Comparison of ENCODE assay signal across 31 mouse cellular contexts in genomic region chr7:80932777-80933176, GRCm38 (mm10). TPM values are rescaled to one million over a fixed set of nuclear protein-coding genes. Genes with fewer than 3 reads are reported as not detected.
"Had no signal": no experiment of that assay in that cellular context is flagged by ENCODE, and none has a peak within 500 bp of the region (broad histone marks: within the 10 kb centered on the region; RNA-seq: fewer than 3 reads in every experiment).

No protein-coding gene starts in this region.

- H3K4me2 ChIP-seq: limb, embryonic 12.5 days; limb, embryonic 13.5 days; limb, embryonic 15.5 days; liver, embryonic 11.5 days; liver, embryonic 12.5 days; liver, embryonic 13.5 days; liver, embryonic 15.5 days; lung, embryonic 14.5 days; lung, embryonic 15.5 days; midbrain, embryonic 12.5 days; midbrain, embryonic 13.5 days; neural tube, embryonic 12.5 days had no signal

- H3K4me3 ChIP-seq: left cerebral cortex, adult 2 months; limb, embryonic 10.5 days; limb, embryonic 12.5 days; limb, embryonic 13.5 days; limb, embryonic 15.5 days; liver, embryonic 12.5 days; liver, embryonic 13.5 days; liver, embryonic 15.5 days; lung, embryonic 15.5 days; megakaryocyte, embryonic 14.5 days; midbrain, embryonic 10.5 days; midbrain, embryonic 12.5 days; midbrain, embryonic 13.5 days; myocyte; neural tube, embryonic 12.5 days had no signal

- ATAC-seq: liver, embryonic 12.5 days; liver, postnatal 0 days; lung, postnatal 0 days; midbrain, embryonic 13.5 days; midbrain, embryonic 16.5 days had no signal

- DNase-seq: left cerebral cortex, postnatal 4 days; liver; liver, embryonic 13.5 days; liver, postnatal 0 days; lung, adult 18-20 months; lung, adult 2 months; lung, embryonic 14.5 days; lung, postnatal 10 days; lung, postnatal 14 days; lung, postnatal 36 days; lung, postnatal 4 days; midbrain, embryonic 14.5 days had no signal

- H3K9me3 ChIP-seq: limb, embryonic 10.5 days; limb, embryonic 12.5 days; limb, embryonic 13.5 days; limb, embryonic 15.5 days; liver, embryonic 12.5 days; liver, embryonic 13.5 days; liver, embryonic 15.5 days; lung, embryonic 15.5 days; megakaryocyte, embryonic 14.5 days; midbrain, embryonic 10.5 days; midbrain, embryonic 12.5 days; midbrain, embryonic 13.5 days; neural tube, embryonic 12.5 days had no signal

- H3K9ac ChIP-seq: limb, embryonic 12.5 days; limb, embryonic 13.5 days; limb, embryonic 15.5 days; liver, embryonic 12.5 days; liver, embryonic 13.5 days; liver, embryonic 14.5 days; liver, embryonic 15.5 days; liver, postnatal 0 days; lung, embryonic 14.5 days; lung, embryonic 15.5 days; midbrain, embryonic 12.5 days; midbrain, embryonic 13.5 days; neural tube, embryonic 12.5 days had no signal

- H3K27ac ChIP-seq: left cerebral cortex, adult 2 months; limb, embryonic 10.5 days; limb, embryonic 12.5 days; limb, embryonic 13.5 days; limb, embryonic 15.5 days; liver, embryonic 12.5 days; liver, embryonic 13.5 days; liver, embryonic 14.5 days; liver, embryonic 15.5 days; lung, embryonic 15.5 days; macrophage; midbrain, embryonic 10.5 days; midbrain, embryonic 12.5 days; midbrain, embryonic 13.5 days; neural tube, embryonic 12.5 days had no signal

- H3K4me1 ChIP-seq: limb, embryonic 10.5 days; limb, embryonic 12.5 days; limb, embryonic 13.5 days; limb, embryonic 15.5 days; lung, embryonic 15.5 days; midbrain, embryonic 10.5 days; midbrain, embryonic 12.5 days; midbrain, embryonic 13.5 days; neural tube, embryonic 12.5 days had no signal

- H3K27me3 ChIP-seq: limb, embryonic 12.5 days; limb, embryonic 13.5 days; limb, embryonic 15.5 days; liver, embryonic 12.5 days; liver, embryonic 13.5 days; liver, embryonic 15.5 days; lung, embryonic 15.5 days; megakaryocyte, embryonic 14.5 days; midbrain, embryonic 12.5 days; midbrain, embryonic 13.5 days; neural tube, embryonic 12.5 days had no signal

RNA-seq across cellular contexts. Expression of gene Nmb, which starts 27.9 kb away (rescaled TPM):
- polyA plus RNA-seq: macrophage had no signal
